Mouse (Mus musculus): ENCODE measurements around the gene Cpeb3. TPM values are rescaled to one million over a fixed set of nuclear protein-coding genes. Genes with fewer than 3 reads are reported as not detected.

Cpeb3 gene
- 2.2 and 3.0 TPM in 2 replicates for polyA plus RNA-seq (2012; rRNA removed)

DNA sequence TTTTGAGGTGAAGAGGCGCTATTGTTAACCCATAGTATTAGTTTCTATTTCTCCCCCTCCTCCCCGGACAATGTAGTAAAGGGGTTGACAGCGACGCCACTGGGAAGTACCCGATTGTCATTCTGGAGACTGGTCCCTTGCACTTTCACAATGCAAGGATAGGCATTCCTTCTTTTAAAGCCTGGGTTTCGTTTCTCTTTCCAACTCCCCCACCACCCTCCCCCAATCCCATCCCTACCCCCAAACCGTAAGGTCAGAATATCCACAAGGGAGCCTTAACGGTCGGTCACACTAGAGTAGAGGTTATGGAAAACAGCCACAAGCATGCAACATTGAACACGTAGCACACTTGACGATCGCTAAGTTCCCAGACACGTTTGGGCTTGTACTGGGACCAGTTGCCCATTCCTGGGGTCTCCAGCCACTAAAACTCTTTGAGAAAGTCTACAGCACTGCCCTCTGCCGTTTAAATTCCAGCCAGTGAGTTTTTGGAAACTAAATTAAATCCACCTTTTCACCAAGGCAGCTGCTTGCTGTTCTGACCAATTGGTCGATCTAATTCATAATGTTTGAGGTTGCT is at the start of gene Cpeb3:
Cpeb3 (minus strand) TSS at position 426 of the 580 bp plus-strand sequence.

DNA sequence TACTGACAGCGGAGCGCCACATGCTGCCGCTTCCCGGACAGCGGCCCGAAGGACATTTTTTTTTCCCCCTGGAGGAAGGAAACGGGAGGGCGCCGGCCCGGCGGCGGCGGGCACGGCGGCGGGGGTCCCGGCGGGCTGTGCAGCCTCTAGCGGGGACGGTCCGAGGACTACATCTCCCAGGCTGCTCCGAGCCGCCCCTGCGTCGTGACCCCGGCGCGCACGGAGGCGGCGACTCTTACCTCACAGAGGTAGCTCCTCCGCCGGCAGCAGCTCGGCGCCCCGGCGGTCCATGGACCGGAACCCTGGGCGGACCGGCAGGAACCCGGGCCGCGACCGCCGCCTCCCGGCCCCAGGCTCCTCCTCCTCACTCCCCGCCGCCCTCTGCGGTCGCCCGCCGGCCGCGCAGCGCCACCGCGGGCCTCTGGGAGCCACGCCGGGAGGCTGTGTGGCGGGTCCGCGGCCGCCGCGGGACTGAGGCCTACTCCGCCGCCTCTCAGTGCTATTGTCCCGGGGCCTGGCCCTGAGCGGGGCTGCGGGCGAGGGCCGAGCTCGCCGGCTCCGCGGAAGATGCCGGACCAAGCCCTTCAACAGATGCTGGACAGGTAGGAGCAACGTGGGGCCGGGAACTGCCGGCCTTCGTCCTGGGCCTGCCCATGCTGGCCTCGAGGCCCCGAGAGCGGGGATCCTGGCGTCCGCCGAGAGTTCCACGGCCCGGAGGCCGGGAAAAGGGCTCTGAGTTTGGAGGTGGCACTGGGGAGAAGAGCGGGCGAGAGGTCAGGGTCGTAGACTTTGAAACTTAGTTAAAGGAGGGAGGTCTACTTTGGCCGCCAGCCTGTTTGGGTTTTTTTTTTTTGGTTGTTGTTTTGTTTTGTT is 862 bp downstream of the Cpeb3 start, which contains the start of gene March5:
March5 (plus strand) TSS at position 241 of the 873 bp plus-strand sequence.

Other genes with a start within 250 kb of the Cpeb3 start
- 53.5 and 54.4 TPM in 2 replicates for gene March5, start 1.1 kb downstream of the Cpeb3 start, polyA plus RNA-seq (2012; rRNA removed)
- 10.2 and 11.1 TPM in 2 replicates for gene Ide, start 129.3 kb upstream of the Cpeb3 start, polyA plus RNA-seq (2012; rRNA removed)
- gene Kif11, start 167.8 kb upstream of the Cpeb3 start, polyA plus RNA-seq (2012; rRNA removed): 17.9 and 19.5 TPM in 2 replicates
- gene Hhex, start 226.2 kb upstream of the Cpeb3 start, polyA plus RNA-seq (2012; rRNA removed): 19.8 and 22.3 TPM in 2 replicates

Data from liver, embryonic 18 days (tissue).